Mouse (Mus musculus) frontal cortex, postnatal 25 days (tissue): Measurements from ENCODE around the gene Xrcc6.
"Not testable (repeated sequence)": the region's sequence is repeated elsewhere in the genome, so short reads cannot be mapped to it uniquely, and the experiment has no call there.

Experiments
- DNase-seq, 2 experiments: peaks; one replicate each; pipeline ENCODE4 v3.0.0; 2022; ENCODE audit warnings: low spot score in 2 of 2

The Xrcc6 gene

GRCm38 (mm10) chr15:81966062-81966829 lies 21.4 kb upstream of the Xrcc6 start:
- DNase-seq = no peak

GRCm38 (mm10) chr15:81967821-81968220 lies 19.8 kb upstream of the Xrcc6 start:
- DNase-seq = no peak

GRCm38 (mm10) chr15:81968447-81968846 lies 19.2 kb upstream of the Xrcc6 start:
- DNase-seq = no peak

- DNase-seq = no peak
Observed at GRCm38 (mm10) chr15:81969173-81969572, 18.5 kb upstream of the Xrcc6 start.

GRCm38 (mm10) chr15:81969635-81970034 lies 18.0 kb upstream of the Xrcc6 start:
- not testable (repeated sequence) for DNase-seq

GRCm38 (mm10) chr15:81970498-81970897 lies 17.1 kb upstream of the Xrcc6 start:
- DNase-seq = not testable (repeated sequence)

- not testable (repeated sequence) for DNase-seq
Observed at GRCm38 (mm10) chr15:81975156-81975555, 12.5 kb upstream of the Xrcc6 start.

- DNase-seq = no peak
Observed at GRCm38 (mm10) chr15:81980321-81980720, 7.3 kb upstream of the Xrcc6 start, which contains the start of gene 1700029P11Rik. 1700029P11Rik (plus strand) TSS chr15:81980540.

GRCm38 (mm10) chr15:81982173-81982572 lies 5.5 kb upstream of the Xrcc6 start:
- no peak for DNase-seq

- no peak for DNase-seq
Observed at GRCm38 (mm10) chr15:81985267-81986161, 2.1 kb upstream of the Xrcc6 start.

- peak; percentile 78 to 84 for DNase-seq
Observed at GRCm38 (mm10) chr15:81989371-81990062, 1.9 kb downstream of the Xrcc6 start.

GRCm38 (mm10) chr15:81990549-81990948 lies 2.9 kb downstream of the Xrcc6 start:
- no peak for DNase-seq

- DNase-seq = no peak
Observed at GRCm38 (mm10) chr15:81993992-81994391, 6.4 kb downstream of the Xrcc6 start.

GRCm38 (mm10) chr15:82004257-82004656 lies 16.6 kb downstream of the Xrcc6 start:
- DNase-seq = no peak

GRCm38 (mm10) chr15:82011947-82012346 lies 24.3 kb downstream of the Xrcc6 start:
- DNase-seq = no peak

GRCm38 (mm10) chr15:82014745-82015391 lies 27.2 kb downstream of the Xrcc6 start:
- no peak for DNase-seq

GRCm38 (mm10) chr15:82015392-82016100 lies 27.9 kb downstream of the Xrcc6 start:
- DNase-seq = no peak

GRCm38 (mm10) chr15:82016101-82016808 lies 28.6 kb downstream of the Xrcc6 start:
- DNase-seq = peak; percentile 99

GRCm38 (mm10) chr15:82016830-82017229 lies 29.2 kb downstream of the Xrcc6 start:
- no peak for DNase-seq

GRCm38 (mm10) chr15:82017461-82017860 lies 29.8 kb downstream of the Xrcc6 start:
- DNase-seq = no peak
